Mouse (Mus musculus) ovary, adult 2 months (tissue): ENCODE results near the gene Tcf7. TPM values are rescaled to one million over a fixed set of nuclear protein-coding genes. Genes with fewer than 3 reads are reported as not detected.

Experiments used
- polyA plus RNA-seq: library from polyadenylated mRNA; depleted of rRNA; stranded (reverse); fragments of >200 nt; gene quantifications from 2 replicates; pipeline ENCODE4 v1.2.3, GENCODE M21; 2012; rRNA removed

The Tcf7 gene
- polyA plus RNA-seq = 36.7 and 50.8 TPM in 2 replicates

DNA sequence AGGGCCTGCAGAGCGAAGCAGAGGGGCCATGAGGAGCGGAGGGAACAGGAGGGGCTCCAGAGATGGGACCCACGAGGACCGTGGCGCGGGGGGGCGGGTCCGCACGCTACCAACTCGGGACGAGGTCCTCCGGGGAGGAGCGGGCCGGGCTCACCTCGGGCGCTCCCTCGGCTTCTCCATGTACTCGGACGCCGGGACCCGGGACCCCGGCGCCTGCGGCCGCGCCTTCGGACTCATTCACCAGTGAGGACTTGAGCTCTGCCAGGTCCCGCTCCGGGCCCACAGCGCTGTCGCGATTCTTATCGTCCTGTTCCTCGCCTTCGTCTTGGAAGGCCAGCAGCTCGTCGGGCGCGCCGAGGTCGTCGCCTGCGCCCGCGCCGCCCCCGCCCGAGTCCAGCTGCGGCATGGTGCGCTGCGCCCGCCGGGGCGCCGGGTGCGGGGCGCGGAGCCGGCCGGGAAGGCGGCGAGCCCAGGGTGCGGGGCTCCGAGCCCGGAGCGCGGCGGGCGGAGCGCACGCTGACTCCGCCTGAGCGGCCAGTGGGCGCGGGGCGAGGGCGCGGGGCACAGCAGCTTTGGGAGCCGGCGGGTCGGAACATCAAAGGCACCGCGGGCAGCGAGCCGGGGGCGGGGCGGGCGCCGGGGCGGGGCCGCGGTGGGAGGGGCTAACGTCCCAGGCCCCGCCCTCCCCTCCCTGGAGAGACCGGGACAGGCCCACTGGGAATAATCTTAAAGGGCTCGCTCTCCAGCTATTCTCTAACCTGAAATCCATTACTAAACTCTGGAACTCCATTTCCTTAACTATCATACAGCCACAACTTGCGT lies at the start of gene Tcf7:
Gene Tcf7, minus strand, starts transcription at position 241 of the 822 bp plus-strand sequence.

DNA sequence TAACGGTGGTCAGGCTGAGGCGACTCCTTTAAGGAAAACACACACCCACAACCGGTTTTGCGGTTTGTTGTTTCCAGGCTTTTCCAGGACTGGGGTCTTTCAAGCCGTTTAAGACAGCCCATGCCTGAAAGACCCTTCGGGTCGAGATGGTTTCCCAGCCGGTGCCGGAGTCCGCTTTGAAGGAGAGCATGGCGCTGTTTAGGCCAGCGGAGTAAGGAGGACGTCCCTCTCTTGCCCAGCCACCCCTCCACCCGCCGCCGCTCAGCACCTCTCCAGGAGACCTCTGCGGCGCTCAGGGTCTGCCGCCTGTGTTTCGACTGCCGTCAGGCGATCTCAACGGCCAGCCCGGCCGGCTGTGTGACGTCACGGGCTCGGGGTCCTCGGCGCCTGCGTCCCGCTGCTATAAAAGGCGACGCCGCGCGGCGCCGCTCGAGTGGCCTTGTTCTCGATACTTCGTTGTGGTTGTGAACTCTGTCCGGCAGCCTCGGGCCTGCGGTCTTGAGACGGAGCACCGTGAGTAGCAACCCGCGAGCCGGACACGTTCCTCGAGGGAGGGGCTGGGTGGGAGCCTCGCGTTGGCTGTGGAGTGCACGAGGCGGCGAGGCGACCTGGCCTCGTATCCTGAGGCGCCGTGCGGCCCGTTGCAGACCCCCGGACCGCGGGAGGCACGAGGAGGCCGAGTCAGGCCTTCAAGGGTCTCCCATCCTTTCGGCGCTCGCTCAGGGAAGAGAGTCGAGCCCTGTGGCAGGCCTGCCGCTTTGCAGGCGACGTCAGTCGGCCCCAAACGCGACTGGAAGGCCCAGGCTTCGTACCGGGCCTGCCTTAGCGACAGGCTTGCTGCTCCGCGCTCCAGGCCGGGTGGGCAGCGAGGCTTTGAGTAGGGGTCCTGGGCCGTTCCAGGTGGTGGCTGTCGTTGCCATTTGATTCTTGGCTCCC lies 50.9 kb downstream of the Tcf7 start, which contains the start of gene Skp1a:
Gene Skp1a, plus strand, starts transcription at position 390 of the 936 bp plus-strand sequence.

DNA sequence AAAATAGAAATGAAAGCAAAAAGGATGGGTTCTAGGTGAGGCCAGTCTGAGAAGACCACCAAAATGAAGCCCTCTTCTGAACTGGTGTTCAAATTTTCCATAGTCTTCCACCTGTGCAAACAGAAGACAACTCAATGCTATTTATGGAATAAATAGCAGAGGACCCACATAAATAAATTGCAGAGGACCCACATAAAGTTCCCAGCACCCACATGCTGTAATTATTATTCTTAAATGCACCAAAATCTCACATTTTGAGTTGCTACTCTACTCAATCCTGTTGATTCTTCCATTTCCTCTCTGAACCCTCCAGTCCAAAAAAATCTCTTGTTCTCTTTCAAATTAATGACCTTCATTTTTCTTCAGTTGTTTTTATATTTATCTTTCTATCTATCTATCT lies 68.9 kb downstream of the Tcf7 start, which contains the start of gene Olfr1371:
Gene Olfr1371, minus strand, starts transcription at position 101 of the 400 bp plus-strand sequence.

Other genes with a start within 250 kb of the Tcf7 start
- 33.9 and 47.4 TPM in 2 replicates for gene Ppp2ca, start 184.3 kb downstream of the Tcf7 start, polyA plus RNA-seq
- not detected in 2 replicates for gene Olfr1373, start 137.5 kb downstream of the Tcf7 start, polyA plus RNA-seq
- not detected in 2 replicates for gene Olfr1371, start 69.0 kb downstream of the Tcf7 start, polyA plus RNA-seq
- gene Skp1a, start 51.0 kb downstream of the Tcf7 start, polyA plus RNA-seq = 10.4 and 13.7 TPM in 2 replicates
- gene Vdac1, start 77.8 kb upstream of the Tcf7 start, polyA plus RNA-seq = 36.2 and 45.0 TPM in 2 replicates
- gene 9530068E07Rik, start 113.4 kb upstream of the Tcf7 start, polyA plus RNA-seq = 265 and 384 TPM in 2 replicates